Mouse (Mus musculus): Measurements from ENCODE around the gene Ryr2. TPM values are rescaled to one million over a fixed set of nuclear protein-coding genes. Genes with fewer than 3 reads are reported as not detected.
"Not testable (repeated sequence)": the region's sequence is repeated elsewhere in the genome, so short reads cannot be mapped to it uniquely, and the experiment has no call there.

The Ryr2 gene
- 0.85 and 1.1 TPM in 2 replicates for polyA plus RNA-seq (2015; fragmentation: Nextera tagmentation; extraction: Ambion mirVana)

- Histone ChIP-seq H3K4me1 (peaks cover 7% of the 10 kb centered on the region; the same call in 1 of the 2 replicates), H3K4me3 (replicated peaks) (peak within 1 kb of the TSS; percentile 55), H3K27ac (no peak within 1 kb of the TSS), H3K27me3 (replicated peaks) (peaks cover 27% of the 10 kb centered on the region), H3K36me3 (no peaks in the 10 kb centered on the region), H3K9me3 (no peaks in the 10 kb centered on the region), H3K9ac (peak within 1 kb of the TSS; percentile 17), H3K4me2 (peak within 1 kb of the TSS; percentile 91)
- peak; percentile 82 for ATAC-seq (ENCODE audit: insufficient read depth, low FRiP score, low read depth)
- WGBS = 20% methylated on average over 25 of the region's 64 CpGs
Measured at GRCm38 (mm10) chr13:12106662-12107632, at the start of gene Ryr2. Ryr2 (minus strand) TSS chr13:12106945.

- Histone ChIP-seq H3K9me3 (no peaks in the 10 kb centered on the region), H3K4me1 (no peaks in the 10 kb centered on the region)
- WGBS = 77% methylated on average over 11 of the region's 11 CpGs
Measured at GRCm38 (mm10) chr13:12153922-12154321, 47.2 kb upstream of the Ryr2 start.

GRCm38 (mm10) chr13:12146918-12147507 lies 40.3 kb upstream of the Ryr2 start:
- no peak overlapping the region for H3K9ac ChIP-seq
- ATAC-seq (ENCODE audit: insufficient read depth, low FRiP score, low read depth) = peak; percentile 35; the same call in 1 of the 2 replicates
- H3K27me3 ChIP-seq (replicated peaks) = no peaks in the 10 kb centered on the region
- no peak overlapping the region for H3K4me3 ChIP-seq (replicated peaks)
- WGBS = 35% methylated on average over 6 of the region's 6 CpGs
- H3K27ac ChIP-seq = peak overlapping the region; percentile 40; the same call in 1 of the 2 replicates
- no peaks in the 10 kb centered on the region for H3K9me3 ChIP-seq
- H3K36me3 ChIP-seq = no peaks in the 10 kb centered on the region
- no peaks in the 10 kb centered on the region for H3K4me1 ChIP-seq
- no peak overlapping the region for H3K4me2 ChIP-seq

More at GRCm38 (mm10) chr13:12153922-12154321, 47.2 kb upstream of the Ryr2 start:
- Histone ChIP-seq H3K36me3 (no peaks in the 10 kb centered on the region), H3K4me2 (no peak overlapping the region), H3K4me3 (replicated peaks) (no peak overlapping the region), H3K27ac (no peak overlapping the region), H3K9ac (no peak overlapping the region), H3K27me3 (replicated peaks) (no peaks in the 10 kb centered on the region)
- ATAC-seq (ENCODE audit: insufficient read depth, low FRiP score, low read depth) = no peak

GRCm38 (mm10) chr13:12146402-12146801 lies 39.7 kb upstream of the Ryr2 start:
- no peaks in the 10 kb centered on the region for H3K9me3 ChIP-seq
- WGBS = 48% methylated on average over 2 of the region's 2 CpGs
- ATAC-seq (ENCODE audit: insufficient read depth, low FRiP score, low read depth) = no peak
- no peak overlapping the region for H3K4me2 ChIP-seq
- H3K4me1 ChIP-seq = no peaks in the 10 kb centered on the region
- H3K9ac ChIP-seq = no peak overlapping the region
- H3K36me3 ChIP-seq = no peaks in the 10 kb centered on the region
- no peak overlapping the region for H3K4me3 ChIP-seq (replicated peaks)
- H3K27ac ChIP-seq = peak overlapping the region; percentile 40; the same call in 1 of the 2 replicates
- H3K27me3 ChIP-seq (replicated peaks) = no peaks in the 10 kb centered on the region

- Histone ChIP-seq H3K27me3 (replicated peaks) (no peaks in the 10 kb centered on the region), H3K4me3 (replicated peaks) (no peak overlapping the region), H3K36me3 (no peaks in the 10 kb centered on the region), H3K9me3 (no peaks in the 10 kb centered on the region), H3K9ac (no peak overlapping the region), H3K27ac (no peak overlapping the region), H3K4me2 (no peak overlapping the region), H3K4me1 (no peaks in the 10 kb centered on the region)
- ATAC-seq (ENCODE audit: insufficient read depth, low FRiP score, low read depth) = no peak
- WGBS = 85% methylated on average over 5 of the region's 5 CpGs
Measured at GRCm38 (mm10) chr13:12143347-12143746, 36.6 kb upstream of the Ryr2 start.

GRCm38 (mm10) chr13:12136461-12136860 lies 29.7 kb upstream of the Ryr2 start:
- H3K27ac ChIP-seq = not testable (repeated sequence)

GRCm38 (mm10) chr13:12133549-12133948 lies 26.8 kb upstream of the Ryr2 start:
- no peak overlapping the region for H3K4me2 ChIP-seq
- ATAC-seq (ENCODE audit: insufficient read depth, low FRiP score, low read depth) = no peak
- H3K36me3 ChIP-seq = no peaks in the 10 kb centered on the region
- H3K9me3 ChIP-seq = no peaks in the 10 kb centered on the region
- H3K4me3 ChIP-seq (replicated peaks) = no peak overlapping the region
- no peak overlapping the region for H3K9ac ChIP-seq
- WGBS = 38% methylated on average over 7 of the region's 7 CpGs
- H3K4me1 ChIP-seq = no peaks in the 10 kb centered on the region
- H3K27ac ChIP-seq = no peak overlapping the region
- no peaks in the 10 kb centered on the region for H3K27me3 ChIP-seq (replicated peaks)

More at GRCm38 (mm10) chr13:12136461-12136860, 29.7 kb upstream of the Ryr2 start:
- not testable (repeated sequence) for H3K36me3 ChIP-seq; H3K4me2 ChIP-seq; H3K27me3 ChIP-seq (replicated peaks); H3K9me3 ChIP-seq; H3K4me3 ChIP-seq (replicated peaks); ATAC-seq (ENCODE audit: insufficient read depth, low FRiP score, low read depth); H3K4me1 ChIP-seq; H3K9ac ChIP-seq
- WGBS = 76% methylated on average over 10 of the region's 10 CpGs

GRCm38 (mm10) chr13:12132160-12132710 lies 25.5 kb upstream of the Ryr2 start:
- Histone ChIP-seq H3K36me3 (no peaks in the 10 kb centered on the region), H3K4me2 (no peak overlapping the region), H3K27ac (no peak overlapping the region), H3K9ac (no peak overlapping the region), H3K9me3 (no peaks in the 10 kb centered on the region), H3K4me3 (replicated peaks) (no peak overlapping the region), H3K27me3 (replicated peaks) (no peaks in the 10 kb centered on the region), H3K4me1 (no peaks in the 10 kb centered on the region)
- 52% methylated on average over 3 of the region's 3 CpGs for WGBS
- ATAC-seq (ENCODE audit: insufficient read depth, low FRiP score, low read depth) = peak; percentile 89

GRCm38 (mm10) chr13:12129121-12129520 lies 22.4 kb upstream of the Ryr2 start:
- Histone ChIP-seq H3K27me3 (replicated peaks) (no peaks in the 10 kb centered on the region), H3K27ac (no peak overlapping the region), H3K4me2 (no peak overlapping the region), H3K36me3 (no peaks in the 10 kb centered on the region), H3K9me3 (no peaks in the 10 kb centered on the region), H3K4me1 (no peaks in the 10 kb centered on the region), H3K9ac (no peak overlapping the region), H3K4me3 (replicated peaks) (no peak overlapping the region)
- 74% methylated on average over 1 of the region's 1 CpGs for WGBS
- no peak for ATAC-seq (ENCODE audit: insufficient read depth, low FRiP score, low read depth)

- H3K27ac ChIP-seq = no peak overlapping the region
Measured at GRCm38 (mm10) chr13:12126099-12126498, 19.4 kb upstream of the Ryr2 start.

GRCm38 (mm10) chr13:12124940-12125540 lies 18.3 kb upstream of the Ryr2 start:
- no peak for ATAC-seq (ENCODE audit: insufficient read depth, low FRiP score, low read depth)
- no peaks in the 10 kb centered on the region for H3K9me3 ChIP-seq
- H3K27ac ChIP-seq = no peak overlapping the region
- no peaks in the 10 kb centered on the region for H3K4me1 ChIP-seq
- no peaks in the 10 kb centered on the region for H3K27me3 ChIP-seq (replicated peaks)
- WGBS = 52% methylated on average over 7 of the region's 7 CpGs
- no peaks in the 10 kb centered on the region for H3K36me3 ChIP-seq
- no peak overlapping the region for H3K9ac ChIP-seq
- H3K4me3 ChIP-seq (replicated peaks) = no peak overlapping the region
- no peak overlapping the region for H3K4me2 ChIP-seq

More at GRCm38 (mm10) chr13:12126099-12126498, 19.4 kb upstream of the Ryr2 start:
- Histone ChIP-seq H3K4me1 (no peaks in the 10 kb centered on the region), H3K27me3 (replicated peaks) (no peaks in the 10 kb centered on the region), H3K4me3 (replicated peaks) (no peak overlapping the region), H3K4me2 (no peak overlapping the region), H3K9me3 (no peaks in the 10 kb centered on the region), H3K36me3 (no peaks in the 10 kb centered on the region), H3K9ac (no peak overlapping the region)
- ATAC-seq (ENCODE audit: insufficient read depth, low FRiP score, low read depth) = no peak

Data from stomach, embryonic 15.5 days (tissue).